Mouse (Mus musculus) brain, embryonic 14.5 days (tissue): ENCODE data around the gene Cdc42. TPM values are rescaled to one million over a fixed set of nuclear protein-coding genes. Genes with fewer than 3 reads are reported as not detected.

Source experiments
- DNase-seq: peaks from one replicate; pipeline ENCODE4 v3.0.0-alpha.2; 2011; ENCODE audit warnings: low read depth
- CTCF ChIP-seq: fragments of 200-500 bp; IDR thresholded peaks from 2 replicates; pipeline ENCODE4 v1.5.1; 2012; ENCODE audit warnings: inconsistent platforms, mild to moderate bottlenecking, moderate library complexity, borderline replicate concordance; ENCODE audit not compliant: insufficient read depth, insufficient read length; ENCODE audit errors: extremely low read depth
- POLR2A ChIP-seq: fragments of 200-500 bp; IDR thresholded peaks from 2 replicates; pipeline ENCODE4 v1.6.1; 2012; ENCODE audit warnings: mild to moderate bottlenecking, inconsistent platforms, borderline replicate concordance; ENCODE audit not compliant: poor library complexity, insufficient read depth, insufficient read length, severe bottlenecking; ENCODE audit errors: extremely low read depth
- polyA plus RNA-seq: library from polyadenylated mRNA; depleted of rRNA; stranded (reverse); fragments of >200 nt; gene quantifications from 2 replicates; pipeline ENCODE4 v1.2.3, GENCODE M21; 2012

Gene Cdc42
- polyA plus RNA-seq, 1 experiment, result 445 TPM

GRCm38 (mm10) chr4:137345112-137345511 is 12.4 kb downstream of the Cdc42 start:
- TF ChIP-seq CTCF, result no peak
- TF ChIP-seq POLR2A, result no peak
- DNase-seq, result no peak

DNA sequence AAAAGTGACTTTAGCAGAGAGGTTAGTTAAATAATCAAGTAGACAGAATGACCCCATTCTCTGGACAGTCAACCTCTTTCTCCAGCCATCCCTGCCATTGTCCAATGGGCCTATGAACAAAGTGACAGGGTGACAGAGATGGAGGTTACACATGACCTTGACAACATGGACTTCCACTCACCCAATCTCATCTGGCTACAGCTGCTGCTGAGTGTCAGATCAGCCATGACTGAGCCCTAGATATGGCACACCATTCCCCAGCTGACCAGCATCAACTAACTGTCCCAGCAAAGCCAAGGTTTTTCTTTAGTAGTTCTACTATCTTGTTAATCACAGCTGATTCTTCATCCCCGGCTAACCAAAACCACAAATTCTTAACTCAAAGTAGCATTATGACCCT is 14.7 kb downstream of the Cdc42 start:
- TF ChIP-seq CTCF (no peak), POLR2A (no peak)
- DNase-seq, result no peak

DNA sequence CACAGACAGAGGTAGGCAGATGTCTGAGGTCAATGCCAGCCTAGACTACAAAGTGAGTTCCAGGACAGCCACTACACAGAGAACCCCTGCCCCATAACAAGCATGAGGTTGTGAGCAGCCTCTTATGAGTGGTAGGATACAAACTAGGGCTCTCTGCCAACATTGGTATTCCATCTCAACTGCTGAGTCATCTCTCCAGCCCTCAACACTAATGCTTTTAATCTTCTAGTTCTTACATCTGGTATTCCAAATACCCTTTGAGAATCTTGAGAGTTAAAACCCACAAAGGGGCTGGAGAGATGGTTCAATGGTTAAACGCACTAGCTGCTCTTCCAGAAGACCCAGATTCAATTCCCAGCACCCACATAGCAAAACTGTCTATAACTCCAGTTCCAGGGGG is 18.1 kb downstream of the Cdc42 start:
- peak; percentile 12 for DNase-seq

GRCm38 (mm10) chr4:137336468-137336867 is 21.1 kb downstream of the Cdc42 start:
- no peak for TF ChIP-seq CTCF
- no peak for TF ChIP-seq POLR2A
- DNase-seq, result no peak

More for the DNA sequence above, 18.1 kb downstream of the Cdc42 start:
- no peak for TF ChIP-seq CTCF
- no peak for TF ChIP-seq POLR2A

DNA sequence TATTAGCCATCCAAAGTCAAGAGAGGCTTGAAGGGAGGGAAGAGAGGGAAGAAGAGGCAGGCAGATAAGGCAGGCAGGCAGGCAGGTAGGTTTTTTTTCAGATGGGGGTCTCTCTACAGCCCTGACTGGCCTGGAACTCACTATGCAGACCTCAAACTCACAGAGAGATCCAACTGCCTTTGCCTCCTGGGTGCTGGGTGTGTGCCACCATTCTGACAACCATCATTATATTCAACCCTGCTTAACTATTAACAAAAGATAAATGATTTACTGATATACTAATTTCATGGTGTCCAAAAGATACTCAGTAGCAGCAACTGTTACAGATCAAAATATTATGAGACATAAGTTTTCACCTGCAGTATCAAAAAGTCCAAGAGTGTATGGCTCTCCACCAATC is 25.5 kb downstream of the Cdc42 start:
- DNase-seq, result no peak
- TF ChIP-seq POLR2A, result no peak

- no peak for DNase-seq
- no peak for TF ChIP-seq CTCF
- TF ChIP-seq POLR2A, result no peak
These were observed 31.0 kb downstream of the Cdc42 start for GRCm38 (mm10) chr4:137326494-137326893.

DNA sequence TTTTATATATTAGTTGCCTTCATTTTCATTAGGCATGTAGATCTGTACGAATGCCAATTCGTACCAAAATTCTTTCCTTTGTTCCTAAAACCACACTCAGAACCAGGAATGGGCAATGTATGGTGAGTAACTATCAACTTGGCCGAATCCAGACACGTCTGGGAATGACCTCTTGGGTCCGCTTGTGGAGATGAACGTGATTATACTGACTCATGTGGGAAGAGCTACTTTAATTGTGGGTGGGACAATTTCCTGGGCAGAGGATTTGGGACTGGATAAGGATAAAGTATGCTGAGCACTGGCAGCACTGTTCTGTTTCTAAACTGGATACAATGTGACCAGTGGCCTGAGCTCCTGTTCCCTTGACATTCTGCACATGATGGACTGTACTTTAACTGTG is 32.6 kb downstream of the Cdc42 start:
- no peak for TF ChIP-seq POLR2A
- no peak for TF ChIP-seq CTCF

GRCm38 (mm10) chr4:137316027-137316770 is 41.3 kb downstream of the Cdc42 start:
- DNase-seq, result no peak
- TF ChIP-seq POLR2A (no peak), CTCF (no peak)

More for the DNA sequence above, 32.6 kb downstream of the Cdc42 start:
- no peak for DNase-seq

DNA sequence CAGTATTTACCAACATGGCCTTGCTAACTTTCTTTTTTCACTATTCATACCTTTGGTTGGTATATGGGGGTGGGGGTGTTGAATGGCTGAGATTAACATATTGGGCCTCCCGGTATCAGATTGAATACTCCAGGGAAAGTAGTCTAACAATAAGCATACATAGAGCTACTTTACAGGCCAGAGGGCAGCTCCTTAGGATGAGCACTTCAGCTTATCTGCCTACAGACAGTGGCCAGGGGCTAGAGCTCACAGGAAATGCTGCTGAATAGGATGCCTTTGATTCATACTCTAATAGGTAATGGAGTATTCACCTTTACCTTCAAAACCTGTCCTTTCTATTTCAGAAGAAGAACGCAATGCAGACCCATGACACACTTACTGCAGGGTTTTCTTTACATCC is 42.5 kb downstream of the Cdc42 start:
- no peak for TF ChIP-seq POLR2A
- TF ChIP-seq CTCF, result no peak

DNA sequence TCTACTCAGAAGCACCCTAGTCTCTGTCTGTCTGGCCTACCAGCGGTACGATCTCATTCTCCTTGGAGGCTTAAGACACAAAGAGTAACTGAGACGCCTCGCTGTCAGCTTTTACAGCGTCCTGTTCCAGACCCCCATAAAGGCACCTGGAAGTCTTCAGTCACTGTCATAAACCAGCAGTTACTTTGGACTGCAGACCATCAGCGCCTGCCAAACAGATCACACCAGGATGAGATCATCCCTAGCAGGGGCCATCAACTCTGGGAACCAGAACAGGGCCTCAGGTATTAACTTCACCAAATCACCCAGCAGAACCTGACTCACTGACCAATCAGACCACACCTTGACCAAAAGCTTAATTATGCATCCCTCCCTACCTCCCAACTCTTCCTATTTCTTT is 43.0 kb downstream of the Cdc42 start:
- TF ChIP-seq CTCF, result no peak
- TF ChIP-seq POLR2A, result no peak
- DNase-seq, result no peak

More for the DNA sequence above, 42.5 kb downstream of the Cdc42 start:
- DNase-seq, result no peak

GRCm38 (mm10) chr4:137313511-137313910 is 44.0 kb downstream of the Cdc42 start:
- TF ChIP-seq POLR2A (no peak), CTCF (0 out of 2 replicates have a peak, but pooled peaks have one; percentile 6)
- DNase-seq, result peak; percentile 57

DNA sequence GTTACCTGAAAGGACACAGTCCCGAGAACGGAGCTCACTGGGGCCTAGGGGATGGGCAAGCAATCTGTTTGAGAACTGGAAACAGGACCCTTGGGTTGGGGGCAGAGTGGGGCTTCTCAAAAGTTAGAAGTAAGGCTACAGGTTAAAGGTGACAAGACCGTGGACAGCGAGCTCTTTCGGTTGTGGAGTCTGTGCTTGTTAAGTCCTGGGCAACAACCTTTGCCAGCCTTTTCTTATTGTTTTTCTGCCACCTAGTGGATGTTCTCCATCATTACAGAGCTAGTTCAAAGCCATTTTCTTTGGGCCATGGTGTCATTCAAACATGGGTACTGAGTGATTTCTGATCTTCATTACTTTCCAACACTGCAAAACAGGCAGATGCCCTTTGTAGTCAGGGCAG is 49.1 kb downstream of the Cdc42 start:
- peak; percentile 58 for TF ChIP-seq CTCF
- no peak for TF ChIP-seq POLR2A
- peak; percentile 79 for DNase-seq
